Mouse (Mus musculus): Measurements from ENCODE around the gene Utrn. TPM values are rescaled to one million over a fixed set of nuclear protein-coding genes. Genes with fewer than 3 reads are reported as not detected.

Gene Utrn
- polyA plus RNA-seq, 2 experiments = 34.1 to 76.0 TPM

- DNase-seq (ENCODE audit: low spot score) (no peak), ATAC-seq (ENCODE audit: low FRiP score, low read depth) (no peak)
- no peak overlapping the region for H3K4me3 ChIP-seq (replicated peaks; ENCODE audit: low read length)
These were observed 490.0 kb downstream of the Utrn start for GRCm38 (mm10) chr10:12379123-12379522.

DNA sequence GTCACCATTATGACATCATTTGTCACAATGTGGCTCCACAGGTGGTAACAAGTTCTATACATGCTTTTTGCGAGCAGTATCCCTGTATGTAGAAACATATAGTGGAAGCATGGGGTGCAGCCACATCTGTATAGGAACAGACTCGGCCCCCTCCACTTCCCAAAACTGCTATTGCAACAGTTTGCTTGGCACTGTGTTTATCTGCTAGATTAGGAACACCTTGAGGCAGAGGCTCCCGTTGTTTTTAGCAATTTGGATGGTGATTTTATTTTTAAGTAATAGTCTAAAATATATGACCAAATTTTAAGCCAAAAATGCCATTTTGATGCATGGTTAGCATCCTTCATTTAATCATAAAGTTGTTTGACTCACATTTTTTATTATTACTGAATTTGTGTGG lies 491.4 kb downstream of the Utrn start:
- H3K4me3 ChIP-seq (replicated peaks; ENCODE audit: low read length) = no peak overlapping the region
- WGBS = 70% methylated on average over 3 of the region's 3 CpGs
- no peak overlapping the region for H3K9ac ChIP-seq (ENCODE audit: low read depth, low read length, severe bottlenecking)
- H3K27ac ChIP-seq (replicated peaks; ENCODE audit: low read depth, low read length) = no peak overlapping the region
- DNase-seq (ENCODE audit: low spot score) (no peak), ATAC-seq (ENCODE audit: low FRiP score, low read depth) (no peak)
- peaks cover 5% of the 10 kb centered on the region for H3K36me3 ChIP-seq (ENCODE audit: control insufficient read depth, insufficient read depth, low read length)
- no peak overlapping the region for H3K4me2 ChIP-seq (replicated peaks; ENCODE audit: low read depth, low read length, severe bottlenecking)
- no peaks in the 10 kb centered on the region for H3K27me3 ChIP-seq (ENCODE audit: control insufficient read depth, insufficient read depth, low read length)
- no peak for TF ChIP-seq POLR2A (IDR thresholded peaks at IDR 0.05; ENCODE audit: borderline replicate concordance, extremely low read depth, insufficient read depth, insufficient read length)
- H3K4me1 ChIP-seq (ENCODE audit: control insufficient read depth, insufficient read depth, low read length) = no peaks in the 10 kb centered on the region
- H3K9me3 ChIP-seq (ENCODE audit: control insufficient read depth, low read length) = no peaks in the 10 kb centered on the region

More at GRCm38 (mm10) chr10:12379123-12379522, 490.0 kb downstream of the Utrn start:
- Histone ChIP-seq H3K4me1 (ENCODE audit: control insufficient read depth, insufficient read depth, low read length) (no peaks in the 10 kb centered on the region), H3K27me3 (ENCODE audit: control insufficient read depth, insufficient read depth, low read length) (no peaks in the 10 kb centered on the region), H3K4me2 (replicated peaks; ENCODE audit: low read depth, low read length, severe bottlenecking) (no peak overlapping the region), H3K36me3 (ENCODE audit: control insufficient read depth, insufficient read depth, low read length) (peaks cover 7% of the 10 kb centered on the region), H3K9me3 (ENCODE audit: control insufficient read depth, low read length) (no peaks in the 10 kb centered on the region), H3K27ac (replicated peaks; ENCODE audit: low read depth, low read length) (no peak overlapping the region), H3K9ac (ENCODE audit: low read depth, low read length, severe bottlenecking) (no peak overlapping the region)
- 93% methylated on average over 1 of the region's 1 CpGs for WGBS
- no peak for TF ChIP-seq POLR2A (IDR thresholded peaks at IDR 0.05; ENCODE audit: borderline replicate concordance, extremely low read depth, insufficient read depth, insufficient read length)

GRCm38 (mm10) chr10:12376015-12376414 lies 493.1 kb downstream of the Utrn start:
- WGBS = 77% methylated on average over 2 of the region's 2 CpGs
- no peak overlapping the region for H3K4me3 ChIP-seq (replicated peaks; ENCODE audit: low read length)
- no peak overlapping the region for H3K4me2 ChIP-seq (replicated peaks; ENCODE audit: low read depth, low read length, severe bottlenecking)
- ATAC-seq (ENCODE audit: low FRiP score, low read depth) = no peak
- H3K9ac ChIP-seq (ENCODE audit: low read depth, low read length, severe bottlenecking) = no peak overlapping the region
- no peaks in the 10 kb centered on the region for H3K9me3 ChIP-seq (ENCODE audit: control insufficient read depth, low read length)
- H3K27me3 ChIP-seq (ENCODE audit: control insufficient read depth, insufficient read depth, low read length) = no peaks in the 10 kb centered on the region
- H3K36me3 ChIP-seq (ENCODE audit: control insufficient read depth, insufficient read depth, low read length) = no peaks in the 10 kb centered on the region
- no peak for TF ChIP-seq POLR2A (IDR thresholded peaks at IDR 0.05; ENCODE audit: borderline replicate concordance, extremely low read depth, insufficient read depth, insufficient read length)
- H3K27ac ChIP-seq (replicated peaks; ENCODE audit: low read depth, low read length) = no peak overlapping the region
- no peak for DNase-seq (ENCODE audit: low spot score)
- H3K4me1 ChIP-seq (ENCODE audit: control insufficient read depth, insufficient read depth, low read length) = no peaks in the 10 kb centered on the region

DNA sequence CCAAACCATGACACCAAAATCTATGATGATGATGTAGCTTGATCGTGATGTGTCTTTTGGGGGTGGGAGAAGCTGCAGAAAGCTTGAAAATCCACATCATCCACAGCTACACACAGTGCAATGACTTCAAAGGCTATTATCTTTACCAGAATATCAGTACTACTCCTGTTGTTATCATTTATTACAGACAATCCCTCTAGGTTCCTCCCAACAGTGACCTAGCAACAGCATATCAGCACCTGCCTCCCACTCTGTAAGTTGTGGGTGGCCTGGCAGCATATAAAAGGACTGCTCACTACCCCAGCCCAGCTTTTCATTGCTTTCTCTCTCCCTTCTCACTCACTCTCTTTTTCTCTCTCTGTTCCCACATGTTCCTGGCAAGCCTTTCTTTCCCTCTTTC lies 494.4 kb downstream of the Utrn start:
- no peaks in the 10 kb centered on the region for H3K36me3 ChIP-seq (ENCODE audit: control insufficient read depth, insufficient read depth, low read length)
- 94% methylated on average over 1 of the region's 1 CpGs for WGBS
- no peaks in the 10 kb centered on the region for H3K4me1 ChIP-seq (ENCODE audit: control insufficient read depth, insufficient read depth, low read length)
- no peak for TF ChIP-seq POLR2A (IDR thresholded peaks at IDR 0.05; ENCODE audit: borderline replicate concordance, extremely low read depth, insufficient read depth, insufficient read length)
- H3K27me3 ChIP-seq (ENCODE audit: control insufficient read depth, insufficient read depth, low read length) = no peaks in the 10 kb centered on the region
- no peak overlapping the region for H3K27ac ChIP-seq (replicated peaks; ENCODE audit: low read depth, low read length)
- H3K4me2 ChIP-seq (replicated peaks; ENCODE audit: low read depth, low read length, severe bottlenecking) = no peak overlapping the region
- H3K4me3 ChIP-seq (replicated peaks; ENCODE audit: low read length) = no peak overlapping the region
- DNase-seq (ENCODE audit: low spot score) (no peak), ATAC-seq (ENCODE audit: low FRiP score, low read depth) (no peak)
- H3K9ac ChIP-seq (ENCODE audit: low read depth, low read length, severe bottlenecking) = no peak overlapping the region
- no peaks in the 10 kb centered on the region for H3K9me3 ChIP-seq (ENCODE audit: control insufficient read depth, low read length)

DNA sequence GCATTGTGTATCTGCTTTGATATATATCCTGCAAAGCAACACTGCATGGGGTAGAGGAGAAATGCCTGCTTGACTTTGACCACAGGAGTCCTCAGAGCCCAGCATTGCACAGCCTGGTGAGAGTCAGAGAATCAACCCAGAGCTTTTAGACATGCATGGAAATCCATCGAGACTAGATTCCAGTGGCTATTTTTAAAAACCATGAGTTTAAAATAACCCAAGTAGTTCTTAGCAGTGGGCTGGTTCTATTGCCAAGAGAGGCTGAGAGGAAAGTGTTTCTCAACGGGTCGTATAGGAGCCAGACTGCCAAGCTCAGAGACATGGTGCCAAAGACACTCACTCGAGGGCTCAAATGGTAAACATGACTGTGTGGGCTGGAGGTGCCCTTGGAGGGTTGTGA lies 514.6 kb downstream of the Utrn start:
- ATAC-seq (ENCODE audit: low FRiP score, low read depth) (no peak), DNase-seq (ENCODE audit: low spot score) (no peak)
- Histone ChIP-seq H3K4me2 (replicated peaks; ENCODE audit: low read depth, low read length, severe bottlenecking) (no peak overlapping the region), H3K27ac (replicated peaks; ENCODE audit: low read depth, low read length) (no peak overlapping the region), H3K27me3 (ENCODE audit: control insufficient read depth, insufficient read depth, low read length) (no peaks in the 10 kb centered on the region), H3K9me3 (ENCODE audit: control insufficient read depth, low read length) (no peaks in the 10 kb centered on the region), H3K36me3 (ENCODE audit: control insufficient read depth, insufficient read depth, low read length) (no peaks in the 10 kb centered on the region), H3K9ac (ENCODE audit: low read depth, low read length, severe bottlenecking) (no peak overlapping the region), H3K4me3 (replicated peaks; ENCODE audit: low read length) (no peak overlapping the region), H3K4me1 (ENCODE audit: control insufficient read depth, insufficient read depth, low read length) (no peaks in the 10 kb centered on the region)
- no peak for TF ChIP-seq POLR2A (IDR thresholded peaks at IDR 0.05; ENCODE audit: borderline replicate concordance, extremely low read depth, insufficient read depth, insufficient read length)
- 92% methylated on average over 4 of the region's 4 CpGs for WGBS

- DNase-seq (ENCODE audit: low spot score) (no peak), ATAC-seq (ENCODE audit: low FRiP score, low read depth) (no peak)
- Histone ChIP-seq H3K36me3 (ENCODE audit: control insufficient read depth, insufficient read depth, low read length) (no peaks in the 10 kb centered on the region), H3K27ac (replicated peaks; ENCODE audit: low read depth, low read length) (no peak overlapping the region), H3K27me3 (ENCODE audit: control insufficient read depth, insufficient read depth, low read length) (no peaks in the 10 kb centered on the region), H3K9me3 (ENCODE audit: control insufficient read depth, low read length) (no peaks in the 10 kb centered on the region), H3K4me1 (ENCODE audit: control insufficient read depth, insufficient read depth, low read length) (no peaks in the 10 kb centered on the region), H3K4me2 (replicated peaks; ENCODE audit: low read depth, low read length, severe bottlenecking) (no peak overlapping the region), H3K9ac (ENCODE audit: low read depth, low read length, severe bottlenecking) (no peak overlapping the region), H3K4me3 (replicated peaks; ENCODE audit: low read length) (no peak overlapping the region)
- 89% methylated on average over 5 of the region's 5 CpGs for WGBS
- no peak for TF ChIP-seq POLR2A (IDR thresholded peaks at IDR 0.05; ENCODE audit: borderline replicate concordance, extremely low read depth, insufficient read depth, insufficient read length)
These were observed 515.1 kb downstream of the Utrn start for GRCm38 (mm10) chr10:12354106-12354505.

All from limb, embryonic 14.5 days (tissue).